Comparison of ENCODE assay signal across 8 mouse cellular contexts in the genomic region with DNA sequence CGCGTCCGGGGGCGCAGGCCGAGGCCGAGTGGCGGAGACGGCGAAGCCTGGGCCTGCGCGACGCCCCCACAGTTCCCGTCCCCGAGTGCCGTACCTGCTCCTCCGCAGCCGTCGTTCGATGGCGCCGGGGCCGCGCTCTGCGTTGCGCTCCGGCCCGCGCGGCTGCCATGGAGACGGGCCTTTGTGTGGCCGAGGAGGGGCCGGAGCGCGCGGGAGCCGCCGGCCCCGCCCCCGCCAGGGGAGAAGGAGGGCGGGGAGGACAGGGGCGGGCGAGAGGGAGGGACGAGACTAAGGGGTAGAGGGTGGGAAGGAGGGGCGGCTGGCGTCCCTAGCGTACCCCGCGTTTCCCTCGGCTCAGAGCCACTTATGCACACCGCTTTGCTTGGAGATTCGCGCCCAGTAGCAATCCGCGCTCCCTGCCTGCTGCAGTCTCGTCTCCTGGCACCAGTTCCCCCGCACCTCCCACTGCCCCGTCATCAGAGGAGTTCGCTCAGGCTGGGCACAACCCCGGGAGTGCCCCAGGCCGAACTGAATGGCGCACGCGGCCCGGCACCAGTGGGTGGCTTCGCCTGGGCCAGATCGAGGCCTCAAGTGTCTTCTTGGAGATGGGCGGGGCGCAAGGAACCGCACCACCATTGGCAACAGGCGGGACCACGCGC. TPM values are rescaled to one million over a fixed set of nuclear protein-coding genes. Genes with fewer than 3 reads are reported as not detected.
DNase-seq lines count a peak whose midpoint lies in the region; ATAC-seq and TF ChIP-seq lines count a peak whose summit lies in the region.

A gene (minus strand): TSS at position 218 of the 659 bp plus-strand sequence.

- peak within 1 kb of the TSS; percentile 81 for H3K4me2 ChIP-seq in embryonic facial prominence, embryonic 15.5 days (replicated peaks)
- H3K4me2 ChIP-seq in kidney, embryonic 14.5 days (replicated peaks; ENCODE audit: low read depth, low read length): peak within 1 kb of the TSS; percentile 77
- H3K4me2 ChIP-seq in midbrain, postnatal 0 days (ENCODE audit: low read depth, low read length, poor library complexity, severe bottlenecking): peak within 1 kb of the TSS; percentile 77

- H3K27ac ChIP-seq in embryonic facial prominence, embryonic 15.5 days (replicated peaks): peak within 1 kb of the TSS; percentile 92
- peak within 1 kb of the TSS; percentile 93 for H3K27ac ChIP-seq in heart, embryonic 10.5 days
- peak within 1 kb of the TSS; percentile 84 for H3K27ac ChIP-seq in kidney, embryonic 14.5 days (ENCODE audit: low read depth, low read length)
- peak within 1 kb of the TSS; percentile 85 for H3K27ac ChIP-seq in midbrain, postnatal 0 days (ENCODE audit: low read depth, low read length)
- peak within 1 kb of the TSS; percentile 95 for H3K27ac ChIP-seq in testis, adult 2 months (ENCODE audit: control insufficient read depth, insufficient read depth, low read depth, low read length)

- WGBS in embryonic facial prominence, embryonic 15.5 days: under 1% methylated on average over 63 of the region's 72 CpGs
- under 1% methylated on average over 57 of the region's 72 CpGs for WGBS in heart, embryonic 10.5 days
- WGBS in kidney, embryonic 14.5 days: under 1% methylated on average over 58 of the region's 72 CpGs
- under 1% methylated on average over 59 of the region's 72 CpGs for WGBS in midbrain, postnatal 0 days

- no peaks in the 10 kb centered on the region for H3K9me3 ChIP-seq in embryonic facial prominence, embryonic 15.5 days (replicated peaks)
- H3K9me3 ChIP-seq in heart, embryonic 10.5 days: no peaks in the 10 kb centered on the region
- no peaks in the 10 kb centered on the region for H3K9me3 ChIP-seq in kidney, embryonic 14.5 days (ENCODE audit: control insufficient read depth, low read length)
- H3K9me3 ChIP-seq in midbrain, postnatal 0 days (ENCODE audit: low read length): no peaks in the 10 kb centered on the region

- peaks cover 61% of the 10 kb centered on the region for H3K4me1 ChIP-seq in embryonic facial prominence, embryonic 15.5 days
- peaks cover 67% of the 10 kb centered on the region for H3K4me1 ChIP-seq in heart, embryonic 10.5 days
- peaks cover 43% of the 10 kb centered on the region for H3K4me1 ChIP-seq in kidney, embryonic 14.5 days (ENCODE audit: control insufficient read depth, insufficient read depth, low read length)
- H3K4me1 ChIP-seq in midbrain, postnatal 0 days (ENCODE audit: insufficient read depth, low read length): peaks cover 33% of the 10 kb centered on the region
- H3K4me1 ChIP-seq in testis, adult 2 months (ENCODE audit: control insufficient read depth, insufficient read depth, low read length): peaks cover 37% of the 10 kb centered on the region

- H3K9ac ChIP-seq in embryonic facial prominence, embryonic 15.5 days: peak within 1 kb of the TSS; percentile 83
- H3K9ac ChIP-seq in kidney, embryonic 14.5 days (ENCODE audit: low read depth, low read length): peak within 1 kb of the TSS; percentile 91
- H3K9ac ChIP-seq in midbrain, postnatal 0 days (replicated peaks; ENCODE audit: low read length, poor library complexity, severe bottlenecking): peak within 1 kb of the TSS; percentile 93

- no peaks in the 10 kb centered on the region for H3K27me3 ChIP-seq in embryonic facial prominence, embryonic 15.5 days
- H3K27me3 ChIP-seq in heart, embryonic 10.5 days (ENCODE audit: insufficient read depth, poor library complexity, severe bottlenecking): no peaks in the 10 kb centered on the region
- no peaks in the 10 kb centered on the region for H3K27me3 ChIP-seq in kidney, embryonic 14.5 days (ENCODE audit: control insufficient read depth, insufficient read depth, low read length)
- no peaks in the 10 kb centered on the region for H3K27me3 ChIP-seq in midbrain, postnatal 0 days (ENCODE audit: insufficient read depth, low read length)
- H3K27me3 ChIP-seq in testis, adult 2 months (ENCODE audit: control insufficient read depth, insufficient read depth, low read length): no peaks in the 10 kb centered on the region

- TF ChIP-seq CTCF in midbrain, postnatal 0 days (IDR thresholded peaks at IDR 0.05): no peak
- TF ChIP-seq CTCF in testis, adult 2 months (IDR thresholded peaks at IDR 0.05; ENCODE audit: control insufficient read depth, insufficient read depth, insufficient replicate concordance, low read depth, low read length): no peak

- DNase-seq in A20 (ENCODE audit: low read depth, low spot score) (peak; percentile 92), liver (peak; percentile 76)
- DNase-seq in adrenal gland, postnatal 36 days: peak; percentile 88 to 93
- peak; percentile 92 for DNase-seq in heart, embryonic 10.5 days (ENCODE audit: low spot score)
- peak; percentile 93 for DNase-seq in midbrain, postnatal 0 days (ENCODE audit: low spot score)

- ATAC-seq in embryonic facial prominence, embryonic 15.5 days (ENCODE audit: insufficient number of reproducible peaks, low FRiP score, low TSS enrichment, low read depth): peak; percentile 88
- ATAC-seq in kidney, embryonic 14.5 days (ENCODE audit: low FRiP score, low TSS enrichment): peak; percentile 88
- ATAC-seq in midbrain, postnatal 0 days (ENCODE audit: low FRiP score): peak; percentile 87

- peak; percentile 76 for TF ChIP-seq POLR2A in testis, adult 2 months (IDR thresholded peaks at IDR 0.05; ENCODE audit: control insufficient read depth, low read depth, low read length)

- peak within 1 kb of the TSS; percentile 72 for H3K4me3 ChIP-seq in embryonic facial prominence, embryonic 15.5 days (replicated peaks)
- H3K4me3 ChIP-seq in heart, embryonic 10.5 days: peak within 1 kb of the TSS; percentile 87
- peak within 1 kb of the TSS; percentile 71 for H3K4me3 ChIP-seq in kidney, embryonic 14.5 days (ENCODE audit: low read length)
- peak within 1 kb of the TSS; percentile 83 for H3K4me3 ChIP-seq in midbrain, postnatal 0 days (ENCODE audit: low read depth, low read length)
- peak within 1 kb of the TSS; percentile 99 for H3K4me3 ChIP-seq in testis, adult 2 months (ENCODE audit: control insufficient read depth, low read depth, low read length)

- no peaks in the 10 kb centered on the region for H3K36me3 ChIP-seq in embryonic facial prominence, embryonic 15.5 days
- H3K36me3 ChIP-seq in heart, embryonic 10.5 days: peaks cover 12% of the 10 kb centered on the region
- no peaks in the 10 kb centered on the region for H3K36me3 ChIP-seq in kidney, embryonic 14.5 days (ENCODE audit: control insufficient read depth, insufficient read depth, low read length)
- H3K36me3 ChIP-seq in midbrain, postnatal 0 days (ENCODE audit: insufficient read depth, low read length): peaks cover 9% of the 10 kb centered on the region; the same call in 1 of the 2 replicates
- no peaks in the 10 kb centered on the region for H3K36me3 ChIP-seq in testis, adult 2 months (ENCODE audit: control insufficient read depth, insufficient read depth, low read length)

RNA-seq across cellular contexts. Expression of the gene that starts here (rescaled TPM):
- total RNA-seq in adrenal gland, postnatal 36 days (2021): 100 to 1,000 TPM; 110 to 130 TPM
- polyA plus RNA-seq in embryonic facial prominence, embryonic 15.5 days (2015; fragmentation: Nextera tagmentation; extraction: Ambion mirVana): 157 and 161 TPM in 2 replicates
- 106 and 117 TPM in 2 replicates for polyA plus RNA-seq in heart, embryonic 10.5 days (2016; fragmentation: Nextera tagmentation; extraction: Ambion mirVana)
- 124 and 165 TPM in 2 replicates for polyA plus RNA-seq in kidney, embryonic 14.5 days (2014; fragmentation: Nextera tagmentation; extraction: Ambion mirVana)
- 153 and 199 TPM in 2 replicates for total RNA-seq in midbrain, postnatal 0 days (2014; rRNA removed)
- 46.8 and 50.4 TPM in 2 replicates for polyA plus RNA-seq in midbrain, postnatal 0 days (2015; fragmentation: Nextera tagmentation; extraction: Ambion mirVana)
- 91.0 and 107 TPM in 2 replicates for polyA plus RNA-seq in testis, adult 2 months (2012; rRNA removed)

Comparison
In these comparisons a context has a peak if more than half of its experiments do, and no peak if none do; other contexts are left out.
1. Peak in every context shown above with its lines: DNase-seq, ATAC-seq, H3K4me3 ChIP-seq and H3K27ac ChIP-seq.